Comparison of ENCODE assay signal across 15 mouse cellular contexts in the genomic region with DNA sequence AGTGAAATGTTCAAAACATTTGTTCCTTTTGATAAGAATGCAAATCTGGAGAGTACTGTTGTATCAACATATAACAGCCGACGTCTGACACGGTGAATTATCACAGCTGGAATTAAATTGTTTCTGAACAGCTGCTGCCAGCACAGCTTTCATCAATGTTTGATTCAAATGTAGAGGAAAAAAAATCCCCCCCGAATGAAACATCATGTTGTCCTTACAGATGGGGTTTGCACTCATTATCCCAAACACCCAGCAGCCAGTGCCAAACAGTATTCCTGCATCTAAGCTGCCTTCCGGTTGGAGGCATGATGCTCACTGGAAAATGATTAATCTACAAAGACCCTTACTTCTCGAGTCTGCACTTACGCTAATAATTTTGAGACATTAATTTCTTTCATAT.
DNase-seq lines count a peak whose midpoint lies in the region; ATAC-seq and TF ChIP-seq lines count a peak whose summit lies in the region.
"Had no signal": no experiment of that assay in that cellular context is flagged by ENCODE, and none has a peak within 500 bp of the region (broad histone marks: within the 10 kb centered on the region; RNA-seq: fewer than 3 reads in every experiment).

No protein-coding gene starts in this region.

- no peaks in the 10 kb centered on the region for H3K9me3 ChIP-seq in hindbrain, embryonic 13.5 days
- no peaks in the 10 kb centered on the region for H3K9me3 ChIP-seq in midbrain, embryonic 16.5 days (replicated peaks; ENCODE audit: control insufficient read depth, low read length, poor library complexity, severe bottlenecking)

- no peak for TF ChIP-seq CTCF in brain, embryonic 14.5 days (IDR thresholded peaks at IDR 0.05; ENCODE audit: borderline replicate concordance, extremely low read depth, insufficient read depth, insufficient read length)

- ATAC-seq in hindbrain, embryonic 13.5 days (ENCODE audit: low FRiP score), result no peak
- ATAC-seq in midbrain, embryonic 16.5 days, result no peak
- ATAC-seq: liver, embryonic 12.5 days; lung, postnatal 0 days had no signal

- peaks cover 77% of the 10 kb centered on the region for H3K4me1 ChIP-seq in hindbrain, embryonic 13.5 days (replicated peaks)
- H3K4me1 ChIP-seq in midbrain, embryonic 16.5 days (ENCODE audit: control insufficient read depth, insufficient read depth, low read length), result peaks cover 47% of the 10 kb centered on the region
- H3K4me1 ChIP-seq: liver, embryonic 12.5 days had no signal

- H3K36me3 ChIP-seq in hindbrain, embryonic 13.5 days, result peaks cover 6% of the 10 kb centered on the region
- H3K36me3 ChIP-seq in midbrain, embryonic 16.5 days (ENCODE audit: control insufficient read depth, insufficient read depth, low read length), result no peaks in the 10 kb centered on the region
- H3K36me3 ChIP-seq: liver, embryonic 12.5 days had no signal

- intact Hi-C loops in heart, postnatal 10 days (cut with DNase I), result no loop called here

- no peak overlapping the region for H3K4me3 ChIP-seq in hindbrain, embryonic 13.5 days
- no peak overlapping the region for H3K4me3 ChIP-seq in midbrain, embryonic 16.5 days (ENCODE audit: low read depth, low read length)
- H3K4me3 ChIP-seq: layer of hippocampus, adult 2 months; liver, embryonic 12.5 days had no signal

- 28% methylated on average over 7 of the region's 7 CpGs for WGBS in hindbrain, embryonic 13.5 days
- 15% methylated on average over 7 of the region's 7 CpGs for WGBS in midbrain, embryonic 16.5 days

- no peaks in the 10 kb centered on the region for H3K27me3 ChIP-seq in hindbrain, embryonic 13.5 days
- H3K27me3 ChIP-seq in midbrain, embryonic 16.5 days (ENCODE audit: control insufficient read depth, insufficient read depth, low read depth, low read length), result no peaks in the 10 kb centered on the region
- H3K27me3 ChIP-seq: liver, embryonic 12.5 days had no signal

- H3K9ac ChIP-seq in hindbrain, embryonic 13.5 days, result no peak overlapping the region
- no peak overlapping the region for H3K9ac ChIP-seq in midbrain, embryonic 16.5 days (ENCODE audit: low read depth, low read length)
- H3K9ac ChIP-seq: liver, embryonic 12.5 days had no signal

- peak overlapping the region; percentile 25 for H3K27ac ChIP-seq in hindbrain, embryonic 13.5 days
- H3K27ac ChIP-seq in midbrain, embryonic 16.5 days (ENCODE audit: low read length), result peak overlapping the region; percentile 55
- H3K27ac ChIP-seq: layer of hippocampus, adult 2 months; liver, embryonic 12.5 days had no signal

- DNase-seq in heart, postnatal 10 days, result peak; percentile 2 to 8
- DNase-seq in heart, adult 9 months (ENCODE audit: low spot score in 2 of 2), result no peak
- DNase-seq in brain, embryonic 14.5 days (ENCODE audit: low read depth), result peak; percentile 88
- DNase-seq in left cerebral cortex, adult 8-10 months (ENCODE audit: low spot score in 2 of 2), result no peak
- DNase-seq in left cerebral cortex, adult 11 months (ENCODE audit: low spot score), result no peak
- DNase-seq: adrenal gland, postnatal 25 days; heart, postnatal 4 days; kidney, adult 18-20 months; right cerebral cortex, postnatal 25 days had no signal

- TF ChIP-seq POLR2A in brain, embryonic 14.5 days (IDR thresholded peaks at IDR 0.05; ENCODE audit: borderline replicate concordance, extremely low read depth, insufficient read depth, insufficient read length, poor library complexity, severe bottlenecking), result no peak

- H3K4me2 ChIP-seq in hindbrain, embryonic 13.5 days, result no peak overlapping the region
- H3K4me2 ChIP-seq in midbrain, embryonic 16.5 days (ENCODE audit: low read length), result no peak overlapping the region
- H3K4me2 ChIP-seq: heart, embryonic 11.5 days; liver, embryonic 12.5 days had no signal

Comparison
In these comparisons a context has a peak if more than half of its experiments do, and no peak if none do; other contexts are left out.
1. DNase-seq: peak in heart, postnatal 10 days (2 of 2) and brain, embryonic 14.5 days (single experiment); none in heart, adult 9 months (0 of 2), left cerebral cortex, adult 8-10 months (0 of 2) and left cerebral cortex, adult 11 months (single experiment).